Mouse (Mus musculus): ENCODE measurements around the gene Zbed3.

Gene Zbed3

DNA sequence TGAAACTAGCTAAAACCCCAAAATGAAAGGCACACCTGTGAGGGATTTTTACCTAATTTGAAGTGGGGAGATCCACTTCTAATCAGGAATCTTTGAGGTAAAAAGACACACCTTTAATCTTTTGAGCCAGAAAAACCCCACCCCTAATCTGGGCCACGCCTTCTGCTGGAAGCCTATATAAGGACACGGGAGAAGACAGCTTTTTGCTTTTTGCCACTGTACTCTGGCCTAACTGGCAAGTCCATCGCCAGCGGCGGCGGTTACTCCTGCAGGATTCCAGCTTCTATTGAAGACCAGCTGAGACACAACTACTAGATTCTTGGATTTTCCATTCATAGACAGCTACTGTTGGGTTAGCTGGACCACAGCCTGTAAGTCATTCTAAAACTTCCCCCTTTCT is at the start of gene Zbed3:
Gene Zbed3 (plus strand): TSS at position 213 of the 400 bp plus-strand sequence.
- no peak for DNase-seq (ENCODE audit: extremely low read depth, low read depth, low spot score)

DNA sequence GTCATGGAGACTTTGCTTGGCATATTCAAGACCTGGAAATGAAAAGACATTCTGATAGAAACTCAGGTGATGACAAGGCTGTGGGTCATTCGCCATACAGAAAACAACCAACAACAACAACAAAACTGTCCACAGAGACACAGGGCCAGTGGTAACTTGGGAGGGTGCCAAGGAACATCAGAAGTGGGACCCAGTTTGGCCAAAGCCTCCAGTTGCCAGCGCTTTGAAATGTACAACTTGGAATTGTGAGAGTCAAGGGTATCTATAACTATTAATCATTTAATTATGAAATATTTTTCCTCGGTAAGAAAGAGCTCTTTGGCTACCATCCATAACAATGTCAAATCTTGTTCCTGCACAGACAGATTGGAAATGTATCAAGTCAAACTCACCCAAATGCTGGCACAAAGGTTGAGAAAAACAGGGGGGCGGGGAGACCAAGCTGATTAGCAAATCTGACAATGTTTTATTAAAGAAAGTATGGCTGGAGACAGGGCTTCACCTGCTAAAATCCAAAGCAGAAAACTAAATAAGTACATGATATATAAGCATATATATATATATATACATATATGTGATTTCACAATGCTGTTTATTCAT is 44.9 kb upstream of the Zbed3 start:
- no peak for DNase-seq (ENCODE audit: extremely low read depth, low read depth, low spot score)

DNA sequence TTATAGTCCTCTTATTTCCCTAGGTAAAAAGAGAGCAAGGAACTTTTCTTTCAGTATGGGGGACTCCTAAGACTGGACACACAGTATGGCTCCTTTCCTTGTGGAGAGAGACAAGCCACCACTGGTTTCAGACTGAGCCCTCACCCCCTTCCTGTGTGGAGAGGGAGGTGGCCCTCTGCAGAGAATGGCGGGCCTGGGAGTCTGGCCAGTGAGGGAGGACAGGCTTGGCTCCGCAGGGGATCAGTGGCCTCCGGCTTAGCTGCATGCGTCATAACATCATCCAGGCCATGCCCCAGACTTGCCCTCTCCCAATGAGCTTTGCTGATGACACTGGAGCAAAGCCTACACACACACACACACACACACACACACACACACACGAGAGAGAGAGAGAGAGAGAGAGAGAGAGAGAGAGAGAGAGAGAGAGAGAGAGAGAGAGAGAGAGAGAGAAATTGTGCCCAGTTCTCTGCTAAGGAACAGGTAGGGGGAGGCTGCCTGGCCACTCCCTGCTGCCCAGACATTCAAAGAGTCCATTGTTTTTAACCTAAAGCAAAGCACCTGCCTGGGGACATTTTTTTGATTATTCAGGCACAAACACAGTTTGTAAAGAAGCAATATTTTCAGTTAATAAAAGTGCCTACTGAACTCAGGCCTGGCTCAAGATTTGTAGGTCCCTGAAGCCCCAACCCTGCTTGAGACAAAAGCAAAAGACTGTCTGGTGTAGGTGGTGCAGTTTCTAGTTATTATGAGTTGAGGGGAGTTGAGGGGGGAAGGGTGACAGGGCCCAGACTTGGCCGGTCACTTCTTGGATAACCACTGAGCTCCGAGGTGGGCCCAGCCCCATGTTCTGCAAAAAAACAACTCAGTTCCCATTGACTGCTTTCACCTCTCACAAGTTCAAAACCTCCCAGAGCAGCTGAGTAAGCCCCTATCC is 41.4 kb upstream of the Zbed3 start:
- no peak for DNase-seq (ENCODE audit: extremely low read depth, low read depth, low spot score)

DNA sequence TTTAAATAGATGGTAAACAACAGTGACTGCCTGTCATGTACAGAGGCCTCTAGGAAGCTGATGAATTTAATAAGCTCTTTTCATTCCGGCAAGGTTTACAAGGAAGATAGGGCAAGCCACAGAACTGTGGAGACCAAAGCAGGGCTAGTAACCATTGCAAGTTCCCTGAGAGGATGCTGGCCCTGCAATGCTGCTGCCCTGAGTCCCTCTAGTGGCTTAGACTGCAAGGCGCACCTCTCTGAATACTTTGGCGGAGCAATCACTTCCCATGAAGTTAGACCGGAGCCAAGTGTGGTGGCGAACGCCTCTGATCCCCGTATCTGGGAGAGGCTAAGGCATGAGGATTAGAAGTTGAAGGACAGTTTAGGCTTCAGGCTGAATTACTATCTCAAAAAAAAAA is 36.4 kb upstream of the Zbed3 start:
- DNase-seq (ENCODE audit: extremely low read depth, low read depth, low spot score), result no peak

DNA sequence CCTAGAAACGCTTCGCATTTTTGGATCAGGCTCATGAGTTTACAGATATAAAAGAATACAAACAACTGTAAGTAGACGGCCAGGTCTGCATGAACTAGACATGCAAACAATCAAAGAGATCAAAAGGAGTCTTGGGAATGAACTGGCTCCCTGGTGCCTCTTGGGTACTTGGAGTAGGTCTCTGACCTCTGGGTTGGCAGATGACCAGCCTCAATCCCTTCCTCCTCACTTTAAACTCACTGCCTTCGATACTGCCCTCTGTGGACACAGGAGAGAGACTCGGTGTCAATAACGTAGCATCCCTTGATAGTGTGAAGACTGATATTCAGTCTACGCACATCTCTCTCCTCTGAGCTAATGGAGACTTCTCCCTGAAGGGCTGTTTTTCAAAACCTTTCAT is 35.4 kb upstream of the Zbed3 start:
- DNase-seq (ENCODE audit: extremely low read depth, low read depth, low spot score), result no peak

DNA sequence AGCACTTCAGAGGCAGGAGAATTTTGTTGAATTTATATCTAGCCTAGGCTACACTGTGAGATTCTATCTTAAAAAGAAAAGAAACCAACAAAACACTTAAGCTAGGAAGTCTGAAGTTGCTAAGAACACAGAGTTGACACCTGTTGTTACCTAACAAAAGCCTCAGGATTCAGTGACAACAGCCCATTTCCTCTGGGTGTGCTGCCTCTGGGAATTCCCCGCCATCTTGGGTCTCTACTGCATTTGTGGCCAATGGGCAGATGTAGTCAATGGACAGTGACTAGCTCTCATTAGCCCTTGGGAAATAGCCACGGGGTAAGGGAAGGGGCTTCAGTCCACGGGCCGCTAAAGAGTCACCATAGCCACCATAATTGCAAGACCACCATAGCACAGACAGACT is 31.4 kb upstream of the Zbed3 start:
- DNase-seq (ENCODE audit: extremely low read depth, low read depth, low spot score), result no peak

DNA sequence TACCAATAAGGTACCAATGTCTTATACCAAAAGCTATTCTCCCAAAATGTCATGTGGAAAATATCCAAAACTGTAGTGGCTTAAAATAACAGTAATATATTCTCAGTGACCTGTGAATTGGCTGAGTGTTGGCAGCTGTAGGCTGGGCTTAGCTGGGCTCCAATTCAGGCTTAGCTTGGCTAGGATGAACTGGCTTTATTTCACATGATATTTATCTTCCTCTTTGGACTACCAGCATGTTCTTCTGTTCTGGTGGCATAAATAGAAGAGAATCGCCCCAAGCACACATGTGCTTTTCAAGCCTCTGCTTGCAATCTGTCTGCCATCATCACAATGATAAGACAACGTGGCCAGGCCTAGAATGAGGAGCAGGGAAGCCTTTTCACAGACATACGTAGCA is 23.5 kb upstream of the Zbed3 start:
- DNase-seq (ENCODE audit: extremely low read depth, low read depth, low spot score), result peak; percentile 68

DNA sequence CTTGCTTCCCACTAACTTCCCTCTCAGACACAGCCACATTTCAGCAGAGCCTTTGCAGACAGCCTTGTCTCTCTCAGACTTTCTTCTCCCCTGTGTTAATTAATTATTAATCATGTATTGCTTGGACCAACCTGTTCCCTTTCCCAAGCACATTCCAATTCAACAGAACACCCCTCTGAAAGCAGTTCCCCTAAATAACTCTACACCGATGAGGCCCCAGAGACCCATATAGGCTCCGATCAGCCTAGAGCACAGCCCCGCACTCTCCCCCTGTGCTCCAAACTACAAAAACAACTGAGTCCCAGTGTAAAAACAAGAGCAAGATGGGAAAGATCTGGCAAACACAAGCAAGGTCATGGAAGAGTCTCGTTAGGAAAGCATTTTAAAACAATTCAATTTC is 16.8 kb upstream of the Zbed3 start:
- DNase-seq (ENCODE audit: extremely low read depth, low read depth, low spot score), result no peak

DNA sequence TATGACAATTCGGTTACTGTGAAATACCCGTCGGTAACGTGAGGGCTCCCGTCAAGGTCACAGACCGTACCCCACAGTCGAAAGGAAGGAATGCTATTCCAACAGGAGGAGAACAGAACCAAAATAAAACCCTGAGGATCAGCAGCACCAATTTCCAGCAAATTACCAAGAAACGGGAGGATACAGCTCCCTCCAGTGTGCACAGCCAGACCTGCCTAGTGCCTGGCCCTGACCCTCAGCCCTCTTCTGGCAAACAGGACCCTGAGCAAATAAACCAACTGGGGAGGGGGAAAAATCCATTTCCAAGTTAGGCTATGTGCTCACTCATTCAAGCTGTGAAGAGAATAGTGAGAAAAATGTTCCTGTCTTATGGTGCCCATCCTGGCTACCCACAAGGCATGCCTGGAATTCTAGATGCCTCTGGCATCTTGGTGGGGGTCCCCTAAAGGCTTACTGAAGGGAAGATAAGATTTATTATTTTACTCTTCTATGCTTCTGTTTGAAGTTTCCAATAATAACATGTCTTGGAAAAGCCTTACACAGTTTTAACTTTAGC is 16.2 kb upstream of the Zbed3 start:
- no peak for DNase-seq (ENCODE audit: extremely low read depth, low read depth, low spot score)

DNA sequence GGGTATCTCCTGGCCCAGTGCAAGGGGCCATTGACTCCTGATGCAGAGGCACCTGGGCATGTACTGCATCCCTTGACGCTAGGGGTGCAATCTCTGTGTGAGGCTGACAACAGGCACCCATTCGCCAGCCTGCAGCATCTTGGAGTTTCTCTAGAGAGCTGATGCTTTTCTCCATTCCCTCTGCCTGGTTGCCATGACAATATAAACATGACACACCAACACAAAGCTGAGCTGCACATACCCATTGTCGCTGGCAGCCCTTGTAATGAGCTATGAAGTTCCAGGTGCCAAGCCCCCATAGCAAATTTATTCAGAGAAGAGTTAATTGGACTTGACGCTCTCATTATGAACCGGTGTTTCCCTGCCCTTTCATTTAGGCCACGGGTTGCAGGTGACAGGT is 11.4 kb upstream of the Zbed3 start:
- no peak for DNase-seq (ENCODE audit: extremely low read depth, low read depth, low spot score)

DNA sequence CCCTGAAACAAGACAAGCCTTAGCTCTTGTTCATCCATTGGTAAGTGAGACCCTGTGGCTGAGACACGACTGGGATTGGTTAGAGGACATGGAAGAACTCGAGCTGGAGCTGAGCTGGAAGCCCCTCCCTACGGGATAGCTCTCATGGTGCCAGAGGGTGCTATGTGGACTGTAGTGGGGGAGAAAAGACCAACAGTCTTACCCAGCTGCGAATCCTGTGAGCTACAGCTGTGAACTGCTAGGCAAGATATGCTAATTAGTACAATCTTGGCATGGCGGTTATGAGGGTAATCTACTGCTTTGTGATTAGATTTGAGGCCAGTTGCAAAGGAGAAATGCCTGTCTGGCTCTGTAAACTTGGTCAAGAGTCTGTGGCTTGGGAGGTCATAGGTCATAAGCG is 4.3 kb upstream of the Zbed3 start:
- DNase-seq (ENCODE audit: extremely low read depth, low read depth, low spot score), result no peak

DNA sequence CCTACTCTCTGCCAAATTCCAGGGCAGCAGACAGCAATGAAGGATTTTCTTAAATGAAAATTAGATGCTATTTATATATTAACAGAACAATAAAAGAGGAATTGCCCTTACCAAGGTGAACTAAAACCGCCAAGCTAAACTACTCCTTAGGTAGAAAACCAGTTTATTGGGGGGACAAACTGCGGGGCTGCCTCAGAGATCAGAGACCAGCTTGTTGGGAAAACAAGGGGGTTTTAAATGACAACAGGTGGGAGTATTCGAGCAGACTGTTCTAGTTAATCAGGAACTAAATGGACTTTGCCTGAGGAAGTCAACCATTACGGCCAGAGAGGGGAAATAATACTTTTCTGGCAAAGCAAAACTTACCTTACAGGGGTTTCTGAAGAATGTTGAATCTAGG is 3.0 kb upstream of the Zbed3 start:
- DNase-seq (ENCODE audit: extremely low read depth, low read depth, low spot score), result no peak

DNA sequence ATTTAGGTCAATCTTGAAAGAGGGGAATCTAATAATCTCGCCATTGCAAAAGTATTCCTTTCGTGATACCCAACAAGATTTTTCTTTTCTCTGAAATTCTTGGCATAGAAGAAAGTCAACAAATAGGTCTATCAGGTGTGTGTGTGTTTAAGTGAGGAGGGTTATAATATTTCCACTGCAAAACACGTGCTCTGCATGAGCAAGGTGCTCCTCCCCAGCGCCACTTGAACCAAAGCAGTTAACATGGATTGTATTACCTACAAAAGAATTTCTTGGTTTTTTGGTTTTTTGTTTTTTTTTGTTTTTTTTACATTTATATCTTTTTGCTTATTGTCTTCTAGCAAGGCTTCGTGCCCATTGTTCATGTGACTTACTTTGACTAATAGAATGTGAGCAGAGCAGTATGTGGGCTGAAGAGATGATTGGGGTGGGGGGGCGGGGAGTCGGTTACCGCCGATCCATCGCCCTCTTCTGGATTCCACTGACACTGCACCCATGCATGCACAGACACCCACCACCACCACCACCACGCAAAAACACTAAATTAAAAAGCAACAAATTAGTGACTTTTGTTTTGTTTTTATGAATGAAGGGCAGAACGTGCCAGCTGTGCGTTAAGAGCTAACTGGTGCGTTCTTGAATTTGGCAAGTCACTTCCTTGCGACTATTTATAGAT is 676 bp downstream of the Zbed3 start:
- DNase-seq (ENCODE audit: extremely low read depth, low read depth, low spot score), result no peak

DNA sequence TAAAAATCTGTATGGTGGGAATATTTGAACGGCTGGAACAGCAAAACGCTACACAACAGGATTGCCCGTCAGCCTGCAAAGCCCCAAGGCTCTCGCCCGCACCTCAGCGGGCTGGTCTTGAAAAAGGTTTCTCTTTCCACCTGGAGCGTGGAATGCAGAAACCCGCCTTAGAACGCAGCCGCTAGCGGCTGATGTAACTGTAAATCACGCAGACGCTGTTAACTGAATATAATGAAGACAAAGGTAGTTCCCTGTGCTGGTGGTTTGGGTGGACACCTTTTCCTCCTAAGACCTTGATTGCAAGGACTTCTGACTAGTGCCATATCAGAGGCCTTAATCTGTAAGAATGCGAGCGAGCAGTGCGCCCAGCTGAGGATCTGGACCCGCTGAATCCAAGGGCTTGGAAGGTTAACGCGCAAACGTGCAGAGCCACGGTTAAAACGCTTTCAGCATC is 1.2 kb downstream of the Zbed3 start:
- DNase-seq (ENCODE audit: extremely low read depth, low read depth, low spot score), result no peak

DNA sequence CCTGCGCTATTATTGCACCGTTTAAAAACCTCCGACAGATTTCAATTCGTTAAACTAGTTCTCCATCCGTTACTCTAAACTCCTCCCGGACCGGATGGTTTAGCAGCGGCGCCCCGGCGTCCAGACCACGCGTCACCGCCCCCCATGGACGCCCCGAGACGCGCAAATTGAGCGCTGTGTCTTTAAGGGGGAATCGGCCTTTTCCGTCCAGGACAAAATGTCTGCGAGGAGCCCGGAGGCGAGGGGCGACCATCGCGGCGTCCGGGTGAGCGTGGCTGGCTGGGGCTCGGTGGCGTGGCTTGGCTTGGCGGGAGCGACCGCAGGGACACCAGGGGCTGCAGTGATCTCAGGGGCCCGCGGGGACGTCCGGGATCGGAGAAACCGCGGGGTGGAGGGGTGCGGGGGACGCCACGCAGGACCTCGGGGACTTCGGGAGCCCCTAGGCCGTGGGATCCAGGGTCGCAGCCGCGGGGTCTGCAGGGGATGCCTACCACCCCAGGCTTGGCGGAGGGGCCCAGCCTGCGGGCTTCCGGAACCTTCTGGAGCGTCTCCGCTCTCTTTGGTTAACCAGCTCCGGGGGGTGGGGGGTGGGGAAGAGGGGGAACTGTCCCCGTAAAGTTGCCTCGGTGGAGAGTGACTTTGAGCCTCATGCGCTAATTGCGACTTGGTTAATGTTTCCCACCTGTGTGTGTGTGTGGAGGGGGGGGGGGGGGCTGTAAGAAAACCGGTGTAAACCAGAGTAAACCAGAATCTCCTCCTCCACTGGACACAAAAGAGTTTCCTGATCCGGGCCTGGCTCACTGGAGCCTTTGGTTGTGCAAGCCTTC is 1.9 kb downstream of the Zbed3 start:
- DNase-seq (ENCODE audit: extremely low read depth, low read depth, low spot score), result no peak

DNA sequence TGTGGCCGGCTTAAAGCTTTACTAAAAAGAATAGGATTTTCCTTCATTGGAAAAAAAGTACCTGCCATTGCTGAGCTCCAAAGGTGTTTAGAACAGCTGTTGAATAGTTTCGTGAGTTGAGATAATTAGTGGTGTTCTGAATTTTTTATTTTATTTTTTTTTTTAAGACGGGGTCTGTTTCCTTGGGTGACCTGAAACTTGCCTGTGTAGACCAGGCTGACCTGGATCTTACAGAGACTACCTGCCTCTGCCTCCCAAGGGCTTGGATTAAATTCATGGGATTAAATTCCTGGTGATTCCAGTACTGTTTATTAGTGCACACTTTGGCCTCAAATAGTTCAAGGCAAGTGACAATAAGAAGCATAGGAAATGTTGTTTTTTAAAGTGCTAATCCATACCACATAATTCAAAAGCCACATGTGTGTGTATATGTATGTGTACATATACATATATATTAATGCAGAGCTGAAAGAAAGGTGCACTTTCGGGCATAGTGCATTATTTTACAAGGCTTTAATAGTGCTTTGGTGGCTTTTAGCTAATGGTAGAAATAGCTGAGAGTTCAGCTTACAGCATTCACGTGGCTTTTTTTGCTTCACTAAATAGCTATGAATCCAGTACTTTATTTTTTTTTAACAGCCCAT is 2.6 kb downstream of the Zbed3 start:
- no peak for DNase-seq (ENCODE audit: extremely low read depth, low read depth, low spot score)

DNA sequence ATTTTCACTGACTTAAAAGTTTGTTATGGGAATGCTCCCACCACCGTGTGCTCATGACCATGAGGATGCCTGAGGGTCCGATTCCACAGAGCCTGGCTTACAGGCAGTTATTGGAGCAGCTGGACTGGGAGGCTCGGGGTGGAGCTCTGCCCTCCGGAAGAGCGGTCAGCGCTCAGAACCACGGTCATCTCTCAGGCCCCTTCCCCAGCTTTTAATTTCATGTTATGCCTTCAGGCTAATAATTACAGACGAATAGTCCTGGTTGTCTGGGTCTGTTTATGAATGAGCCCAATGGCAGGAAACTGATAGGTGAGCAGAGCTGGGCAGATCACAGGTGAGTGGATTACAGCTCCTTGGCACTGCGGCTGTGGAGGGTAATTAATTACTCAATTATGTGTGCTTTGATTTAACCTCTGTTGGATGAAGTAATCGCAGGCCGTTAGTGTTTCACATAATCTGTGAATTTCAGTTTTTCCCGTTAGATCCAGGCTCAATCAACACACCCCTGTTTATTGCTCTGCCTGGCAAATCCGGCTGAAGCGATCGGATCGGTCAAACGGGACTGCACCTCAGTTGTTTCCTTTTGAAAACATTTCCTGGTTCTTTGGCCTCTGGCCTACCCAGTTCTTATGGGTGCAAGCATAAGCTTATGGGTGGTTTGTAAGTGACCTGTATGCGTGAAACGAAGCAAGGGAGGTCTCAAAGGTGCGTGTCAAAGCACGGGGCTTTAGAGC is 3.4 kb downstream of the Zbed3 start:
- DNase-seq (ENCODE audit: extremely low read depth, low read depth, low spot score), result no peak

DNA sequence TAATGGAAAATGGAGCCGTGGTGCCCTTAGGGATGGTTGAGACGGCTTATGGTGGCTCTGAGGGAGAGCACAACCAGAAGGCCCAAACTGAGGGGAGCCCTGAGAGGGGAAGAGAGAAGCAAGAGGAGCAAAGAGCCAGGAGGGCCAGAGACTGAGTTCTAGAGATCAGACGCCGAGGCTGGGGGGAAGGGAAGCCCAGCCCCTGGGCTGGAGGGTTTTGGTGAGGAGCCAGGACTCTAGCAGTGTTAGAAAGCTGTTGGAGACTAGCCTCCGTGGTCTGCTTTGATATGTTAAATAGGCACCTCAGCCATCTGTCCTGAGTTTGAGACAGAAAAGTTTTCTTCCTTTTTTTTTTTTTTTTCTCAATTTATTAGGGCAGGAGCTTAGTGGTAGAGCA is 3.9 kb downstream of the Zbed3 start:
- no peak for DNase-seq (ENCODE audit: extremely low read depth, low read depth, low spot score)

DNA sequence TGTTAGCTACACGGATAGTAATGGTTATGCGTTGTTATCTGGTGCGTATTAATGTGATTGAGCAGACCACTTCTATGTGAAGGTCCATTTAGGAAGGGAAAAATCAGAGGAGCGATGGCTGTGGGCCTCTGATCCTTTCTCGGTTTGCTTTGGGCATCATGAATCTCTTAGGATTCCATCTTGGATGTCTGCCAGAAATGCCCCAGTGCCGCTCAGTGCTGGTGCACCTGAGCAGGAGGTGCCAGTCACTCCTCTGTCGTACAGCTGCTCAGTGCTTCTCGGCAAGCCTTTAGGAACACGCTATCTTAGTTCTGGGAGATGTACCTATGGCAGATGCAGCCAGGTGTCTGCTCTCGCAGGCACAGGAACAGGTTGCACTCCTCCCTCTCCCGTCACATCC is 5.4 kb downstream of the Zbed3 start:
- DNase-seq (ENCODE audit: extremely low read depth, low read depth, low spot score), result no peak

DNA sequence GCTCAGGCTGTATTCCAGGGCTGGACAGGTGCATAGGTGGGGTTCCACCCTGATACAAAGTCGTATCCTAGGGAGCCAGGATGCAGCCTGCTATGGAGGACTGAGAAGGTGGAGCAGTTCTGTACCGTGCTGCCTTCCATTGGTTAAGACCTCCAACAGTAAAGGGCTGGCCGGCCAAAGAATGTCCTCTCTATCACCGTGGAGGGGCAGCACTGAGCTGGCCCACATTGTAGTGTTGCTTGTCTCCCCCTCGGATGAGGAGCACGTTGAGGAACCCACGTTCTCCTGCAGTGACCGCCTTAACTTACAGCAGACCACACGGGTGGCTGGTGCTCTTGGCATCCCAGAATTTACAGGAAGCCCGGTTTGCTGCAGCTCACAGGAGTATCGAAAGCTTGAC is 7.1 kb downstream of the Zbed3 start:
- no peak for DNase-seq (ENCODE audit: extremely low read depth, low read depth, low spot score)
